Mouse (Mus musculus) brain, embryonic 14.5 days (tissue): ENCODE measurements around the gene Dynll1.

Experiments
- CTCF ChIP-seq: fragments of 200-500 bp; IDR thresholded peaks from 2 replicates; pipeline ENCODE4 v1.5.1; 2012; ENCODE audit warnings: inconsistent platforms, mild to moderate bottlenecking, moderate library complexity, borderline replicate concordance; ENCODE audit not compliant: insufficient read depth, insufficient read length; ENCODE audit errors: extremely low read depth
- POLR2A ChIP-seq: fragments of 200-500 bp; IDR thresholded peaks from 2 replicates; pipeline ENCODE4 v1.6.1; 2012; ENCODE audit warnings: mild to moderate bottlenecking, inconsistent platforms, borderline replicate concordance; ENCODE audit not compliant: poor library complexity, insufficient read depth, insufficient read length, severe bottlenecking; ENCODE audit errors: extremely low read depth

- no peak for TF ChIP-seq CTCF
- no peak for TF ChIP-seq POLR2A
Observed at GRCm38 (mm10) chr5:115256909-115257546, 43.8 kb downstream of the Dynll1 start.
